Mouse (Mus musculus) bone marrow macrophage, adult 2 months (primary cell): ENCODE measurements around the gene Spef1.

Experiments used
- CTCF ChIP-seq: IDR thresholded peaks from 2 replicates; pipeline ENCODE4 v1.5.1; 2012; ENCODE audit warnings: low read depth, mild to moderate bottlenecking, low read length, moderate library complexity
- POLR2A ChIP-seq: IDR thresholded peaks from 2 replicates; pipeline ENCODE4 v1.6.1; 2012; ENCODE audit warnings: mild to moderate bottlenecking, low read depth, low read length, borderline replicate concordance

DNA sequence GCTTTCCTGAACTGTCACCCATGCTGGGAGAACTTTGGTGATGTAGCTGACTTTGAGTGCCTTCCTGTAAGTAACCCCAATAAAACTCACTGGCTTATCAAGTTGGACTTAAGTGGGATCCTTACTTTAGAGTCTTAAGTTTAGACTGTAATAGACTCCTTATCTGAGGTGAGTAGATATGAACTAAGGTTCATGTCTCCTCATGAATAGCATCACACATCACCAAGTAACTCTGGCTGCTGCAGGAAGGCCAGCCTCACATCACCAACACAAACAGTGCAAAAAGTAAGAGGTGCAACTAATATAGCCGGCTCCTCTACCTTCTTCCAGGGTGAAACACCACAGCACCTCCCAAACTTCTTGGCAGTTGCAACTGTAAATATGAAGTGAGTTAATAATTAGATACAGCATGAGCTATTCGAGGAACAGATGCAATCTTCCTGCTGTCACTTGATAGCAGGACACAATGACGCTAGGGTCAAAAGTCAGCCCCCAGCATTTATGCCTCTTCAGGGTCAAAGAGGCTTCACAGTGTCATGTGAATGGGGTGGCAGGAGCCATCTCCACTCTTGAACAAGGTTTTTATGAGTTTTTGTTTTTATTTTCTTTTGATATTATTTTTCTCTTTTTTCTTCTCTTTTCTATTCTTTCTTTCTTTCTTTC lies 34.9 kb upstream of the Spef1 start:
- TF ChIP-seq CTCF (no peak), POLR2A (no peak)
